Mouse (Mus musculus) forebrain, embryonic 15.5 days (tissue): Measurements from ENCODE around the gene Minpp1. TPM values are rescaled to one million over a fixed set of nuclear protein-coding genes. Genes with fewer than 3 reads are reported as not detected.
A peak's percentile ranks its signal among the peaks of the same experiment; 100 is the strongest.

Experiments used
- ATAC-seq: fragments of 200-750 bp; cut with Nextera tagmentation; replicated peaks from 2 replicates; pipeline ENCODE4 v1.8.0; 2017; ENCODE audit warnings: mild to moderate bottlenecking, moderate TSS enrichment, moderate library complexity
- H3K27ac ChIP-seq: fragments of 300-500 bp; sonication (generic); replicated peaks from 2 replicates; pipeline ENCODE4 v1.5.1; 2015; ENCODE audit warnings: mild to moderate bottlenecking, inconsistent platforms
- H3K27me3 ChIP-seq: fragments of 300-500 bp; sonication (generic); 2 replicates; pipeline ENCODE4 v1.6.1; 2015; ENCODE audit warnings: inconsistent platforms
- H3K36me3 ChIP-seq: fragments of 300-500 bp; sonication (generic); 2 replicates; pipeline ENCODE4 v1.6.1; 2015; ENCODE audit warnings: mild to moderate bottlenecking, inconsistent platforms
- H3K4me1 ChIP-seq: fragments of 300-500 bp; sonication (generic); 2 replicates; pipeline ENCODE4 v1.6.1; 2015; ENCODE audit warnings: inconsistent platforms
- H3K4me2 ChIP-seq: fragments of 300-500 bp; sonication (generic); replicated peaks from 2 replicates; pipeline ENCODE4 v1.6.1; 2015; ENCODE audit warnings: mild to moderate bottlenecking, inconsistent platforms
- H3K4me3 ChIP-seq: fragments of 300-500 bp; sonication (generic); 2 replicates; pipeline ENCODE4 v1.5.1; 2015; ENCODE audit warnings: mild to moderate bottlenecking, inconsistent platforms
- H3K9ac ChIP-seq: fragments of 300-500 bp; sonication (generic); replicated peaks from 2 replicates; pipeline ENCODE4 v1.6.1; 2015; ENCODE audit warnings: mild to moderate bottlenecking, inconsistent platforms
- H3K9me3 ChIP-seq: fragments of 300-500 bp; sonication (generic); 2 replicates; pipeline ENCODE4 v1.6.1; 2016; ENCODE audit warnings: inconsistent platforms
- WGBS: fragments of 180-500 bp; shearing (Covaris S2); methylation state at CpG from one replicate; pipeline ENCODE4 v1.1.7; 2015; ENCODE audit warnings: mixed read lengths; 5-methylcytosine and 5-hydroxymethylcytosine counted together
- polyA plus RNA-seq: library from polyadenylated mRNA; unstranded; fragments of >200 nt; fragmentation: Nextera tagmentation; extraction: Ambion mirVana; gene quantifications from 2 replicates; pipeline ENCODE4 v1.2.1, GENCODE M21; 2015

The Minpp1 gene
- polyA plus RNA-seq, 1 experiment from 2014 or later, result 48.6 TPM

GRCm38 (mm10) chr19:32532331-32532730 is 46.8 kb downstream of the Minpp1 start:
- no peak for ATAC-seq
- Histone ChIP-seq H3K4me2 (no peak overlapping the region), H3K27me3 (no peaks in the 10 kb centered on the region), H3K9me3 (no peaks in the 10 kb centered on the region), H3K9ac (no peak overlapping the region), H3K36me3 (no peaks in the 10 kb centered on the region), H3K4me1 (no peaks in the 10 kb centered on the region), H3K4me3 (no peak overlapping the region), H3K27ac (no peak overlapping the region)
- 70% methylated on average over 3 of the region's 3 CpGs for WGBS

- H3K4me3 ChIP-seq, result no peak overlapping the region
- H3K4me1 ChIP-seq, result no peaks in the 10 kb centered on the region
- H3K27me3 ChIP-seq, result no peaks in the 10 kb centered on the region
Measured at GRCm38 (mm10) chr19:32532737-32533505, 47.4 kb downstream of the Minpp1 start.

GRCm38 (mm10) chr19:32534887-32535286 is 49.3 kb downstream of the Minpp1 start:
- H3K9ac ChIP-seq, result no peak overlapping the region
- H3K36me3 ChIP-seq, result no peaks in the 10 kb centered on the region
- H3K27me3 ChIP-seq, result no peaks in the 10 kb centered on the region
- H3K27ac ChIP-seq, result no peak overlapping the region
- no peak overlapping the region for H3K4me3 ChIP-seq
- H3K9me3 ChIP-seq, result no peaks in the 10 kb centered on the region
- no peak overlapping the region for H3K4me2 ChIP-seq
- no peak for ATAC-seq
- H3K4me1 ChIP-seq, result no peaks in the 10 kb centered on the region

More at GRCm38 (mm10) chr19:32532737-32533505, 47.4 kb downstream of the Minpp1 start:
- H3K27ac ChIP-seq, result no peak overlapping the region
- no peak overlapping the region for H3K9ac ChIP-seq
- H3K36me3 ChIP-seq, result no peaks in the 10 kb centered on the region
- H3K4me2 ChIP-seq, result no peak overlapping the region
- 86% methylated on average over 7 of the region's 7 CpGs for WGBS
- H3K9me3 ChIP-seq, result no peaks in the 10 kb centered on the region
- no peak for ATAC-seq

GRCm38 (mm10) chr19:32542784-32543490 is 57.4 kb downstream of the Minpp1 start:
- ATAC-seq, result no peak
- Histone ChIP-seq H3K9me3 (no peaks in the 10 kb centered on the region), H3K36me3 (no peaks in the 10 kb centered on the region), H3K27ac (no peak overlapping the region), H3K4me1 (no peaks in the 10 kb centered on the region), H3K27me3 (no peaks in the 10 kb centered on the region), H3K4me3 (no peak overlapping the region), H3K4me2 (no peak overlapping the region), H3K9ac (no peak overlapping the region)
- 77% methylated on average over 9 of the region's 9 CpGs for WGBS

GRCm38 (mm10) chr19:32547396-32547795 is 61.8 kb downstream of the Minpp1 start:
- Histone ChIP-seq H3K9ac (no peak overlapping the region), H3K4me2 (no peak overlapping the region), H3K9me3 (no peaks in the 10 kb centered on the region), H3K27me3 (no peaks in the 10 kb centered on the region), H3K4me3 (no peak overlapping the region), H3K36me3 (no peaks in the 10 kb centered on the region), H3K27ac (no peak overlapping the region), H3K4me1 (no peaks in the 10 kb centered on the region)
- no peak for ATAC-seq
- 79% methylated on average over 3 of the region's 3 CpGs for WGBS

- Histone ChIP-seq H3K4me2 (no peak overlapping the region), H3K9me3 (no peaks in the 10 kb centered on the region), H3K4me3 (no peak overlapping the region), H3K27ac (no peak overlapping the region), H3K27me3 (no peaks in the 10 kb centered on the region), H3K36me3 (no peaks in the 10 kb centered on the region), H3K4me1 (no peaks in the 10 kb centered on the region), H3K9ac (no peak overlapping the region)
- 86% methylated on average over 15 of the region's 15 CpGs for WGBS
- ATAC-seq, result no peak
Measured at GRCm38 (mm10) chr19:32548202-32548601, 62.6 kb downstream of the Minpp1 start.

- ATAC-seq, result no peak
- WGBS, result 81% methylated on average over 5 of the region's 5 CpGs
- Histone ChIP-seq H3K27ac (no peak overlapping the region), H3K27me3 (no peaks in the 10 kb centered on the region), H3K4me1 (peaks cover 3% of the 10 kb centered on the region; the same call in 1 of the 2 replicates), H3K4me3 (no peak overlapping the region), H3K4me2 (no peak overlapping the region), H3K9ac (no peak overlapping the region), H3K36me3 (no peaks in the 10 kb centered on the region), H3K9me3 (no peaks in the 10 kb centered on the region)
Measured at GRCm38 (mm10) chr19:32550446-32550845, 64.9 kb downstream of the Minpp1 start.

GRCm38 (mm10) chr19:32551442-32551841 is 65.9 kb downstream of the Minpp1 start:
- Histone ChIP-seq H3K4me1 (peaks cover 3% of the 10 kb centered on the region; the same call in 1 of the 2 replicates), H3K4me2 (no peak overlapping the region), H3K27ac (no peak overlapping the region), H3K9ac (no peak overlapping the region), H3K9me3 (no peaks in the 10 kb centered on the region), H3K27me3 (no peaks in the 10 kb centered on the region), H3K4me3 (no peak overlapping the region), H3K36me3 (no peaks in the 10 kb centered on the region)
- 73% methylated on average over 3 of the region's 3 CpGs for WGBS
- ATAC-seq, result no peak

- H3K4me1 ChIP-seq, result peaks cover 3% of the 10 kb centered on the region; the same call in 1 of the 2 replicates
- no peak overlapping the region for H3K9ac ChIP-seq
- 59% methylated on average over 1 of the region's 1 CpGs for WGBS
- ATAC-seq, result no peak
- no peaks in the 10 kb centered on the region for H3K27me3 ChIP-seq
- no peak overlapping the region for H3K27ac ChIP-seq
- H3K4me3 ChIP-seq, result no peak overlapping the region
- H3K36me3 ChIP-seq, result no peaks in the 10 kb centered on the region
- H3K4me2 ChIP-seq, result no peak overlapping the region
- no peaks in the 10 kb centered on the region for H3K9me3 ChIP-seq
Measured at GRCm38 (mm10) chr19:32552106-32552505, 66.5 kb downstream of the Minpp1 start.

GRCm38 (mm10) chr19:32553310-32553709 is 67.7 kb downstream of the Minpp1 start:
- Histone ChIP-seq H3K9ac (no peak overlapping the region), H3K4me2 (no peak overlapping the region), H3K9me3 (no peaks in the 10 kb centered on the region), H3K27ac (no peak overlapping the region), H3K36me3 (no peaks in the 10 kb centered on the region), H3K4me3 (no peak overlapping the region), H3K4me1 (peaks cover 3% of the 10 kb centered on the region; the same call in 1 of the 2 replicates), H3K27me3 (no peaks in the 10 kb centered on the region)
- ATAC-seq, result no peak
- WGBS, result 81% methylated on average over 3 of the region's 3 CpGs

- 4% methylated on average over 3 of the region's 3 CpGs for WGBS
- peak; percentile 79 for ATAC-seq
Measured at GRCm38 (mm10) chr19:32555257-32555656, 69.7 kb downstream of the Minpp1 start.

More at GRCm38 (mm10) chr19:32555257-32555656, 69.7 kb downstream of the Minpp1 start:
- Histone ChIP-seq H3K27ac (0 out of 2 replicates have a peak overlapping the region, but pooled peaks have one; percentile 11), H3K4me3 (no peak overlapping the region), H3K36me3 (no peaks in the 10 kb centered on the region), H3K4me1 (peaks cover 3% of the 10 kb centered on the region; the same call in 1 of the 2 replicates), H3K27me3 (no peaks in the 10 kb centered on the region), H3K4me2 (no peak overlapping the region), H3K9ac (no peak overlapping the region), H3K9me3 (no peaks in the 10 kb centered on the region)
